Mouse (Mus musculus): Measurements from ENCODE around the gene Rpp25. TPM values are rescaled to one million over a fixed set of nuclear protein-coding genes. Genes with fewer than 3 reads are reported as not detected.
A peak's percentile ranks its signal among the peaks of the same experiment; 100 is the strongest.

Gene Rpp25
- total RNA-seq (2021): 1 to 10 TPM; 1.2 to 1.7 TPM
- long read RNA-seq, experiment 1: 0 reads
- long read RNA-seq, experiment 2, partial matches to known transcripts: 0 of 2 reads
- long read RNA-seq, experiment 2, other reads (novel, unspliced or antisense): 0 of 2 reads

GRCm38 (mm10) chr9:57503622-57504380 is at the start of gene Rpp25:
Rpp25 (plus strand) TSS chr9:57504026.
- peak; percentile 60 to 64 for DNase-seq (ENCODE audit: low spot score in 2 of 2)

GRCm38 (mm10) chr9:57459707-57460106 is 44.1 kb upstream of the Rpp25 start:
- no peak for DNase-seq (ENCODE audit: low spot score in 2 of 2)

GRCm38 (mm10) chr9:57462866-57463265 is 41.0 kb upstream of the Rpp25 start:
- DNase-seq (ENCODE audit: low spot score in 2 of 2): no peak

GRCm38 (mm10) chr9:57466101-57466500 is 37.7 kb upstream of the Rpp25 start:
- DNase-seq (ENCODE audit: low spot score in 2 of 2): no peak

- DNase-seq (ENCODE audit: low spot score in 2 of 2): no peak
Observed at GRCm38 (mm10) chr9:57467271-57467771, 36.5 kb upstream of the Rpp25 start.

GRCm38 (mm10) chr9:57467896-57468549 is 35.8 kb upstream of the Rpp25 start, which contains the start of gene Scamp5:
Scamp5 (minus strand) TSS chr9:57468060.
- DNase-seq (ENCODE audit: low spot score in 2 of 2): peak; percentile 76 to 79

- no peak for DNase-seq (ENCODE audit: low spot score in 2 of 2)
Observed at GRCm38 (mm10) chr9:57468914-57469313, 34.9 kb upstream of the Rpp25 start.

- peak; percentile 78 to 80 for DNase-seq (ENCODE audit: low spot score in 2 of 2)
Observed at GRCm38 (mm10) chr9:57485774-57486173, 18.1 kb upstream of the Rpp25 start.

- no peak for DNase-seq (ENCODE audit: low spot score in 2 of 2)
Observed at GRCm38 (mm10) chr9:57487807-57488206, 16.0 kb upstream of the Rpp25 start.

GRCm38 (mm10) chr9:57493532-57493931 is 10.3 kb upstream of the Rpp25 start:
- DNase-seq (ENCODE audit: low spot score in 2 of 2): no peak

GRCm38 (mm10) chr9:57494970-57495369 is 8.9 kb upstream of the Rpp25 start:
- no peak for DNase-seq (ENCODE audit: low spot score in 2 of 2)

GRCm38 (mm10) chr9:57497236-57497635 is 6.6 kb upstream of the Rpp25 start:
- no peak for DNase-seq (ENCODE audit: low spot score in 2 of 2)

- no peak for DNase-seq (ENCODE audit: low spot score in 2 of 2)
Observed at GRCm38 (mm10) chr9:57498536-57498935, 5.3 kb upstream of the Rpp25 start.

GRCm38 (mm10) chr9:57501452-57501851 is 2.4 kb upstream of the Rpp25 start:
- DNase-seq (ENCODE audit: low spot score in 2 of 2): no peak

- no peak for DNase-seq (ENCODE audit: low spot score in 2 of 2)
Observed at GRCm38 (mm10) chr9:57501861-57502260, 2.0 kb upstream of the Rpp25 start.

GRCm38 (mm10) chr9:57502911-57503621 is 760 bp upstream of the Rpp25 start:
- DNase-seq (ENCODE audit: low spot score in 2 of 2): no peak

GRCm38 (mm10) chr9:57504381-57504700 is 515 bp downstream of the Rpp25 start:
- peak; percentile 45 to 58 for DNase-seq (ENCODE audit: low spot score in 2 of 2)

GRCm38 (mm10) chr9:57504891-57505290 is 1.1 kb downstream of the Rpp25 start:
- DNase-seq (ENCODE audit: low spot score in 2 of 2): no peak

- DNase-seq (ENCODE audit: low spot score in 2 of 2): peak; percentile 46 to 54
Observed at GRCm38 (mm10) chr9:57505700-57506099, 1.9 kb downstream of the Rpp25 start.

- DNase-seq (ENCODE audit: low spot score in 2 of 2): no peak
Observed at GRCm38 (mm10) chr9:57510577-57510976, 6.8 kb downstream of the Rpp25 start.

GRCm38 (mm10) chr9:57517113-57517512 is 13.3 kb downstream of the Rpp25 start:
- peak; percentile 51 to 56 for DNase-seq (ENCODE audit: low spot score in 2 of 2)
